Mouse (Mus musculus) neural tube, embryonic 15.5 days (tissue): ENCODE data around the gene Ssbp2. TPM values are rescaled to one million over a fixed set of nuclear protein-coding genes. Genes with fewer than 3 reads are reported as not detected.
A peak's percentile ranks its signal among the peaks of the same experiment; 100 is the strongest.

Experiments used
- ATAC-seq: fragments of 200-750 bp; cut with Nextera tagmentation; 2 replicates; pipeline ENCODE4 v1.8.0; 2017; ENCODE audit warnings: mild to moderate bottlenecking, moderate TSS enrichment, moderate library complexity; ENCODE audit not compliant: low FRiP score
- H3K27ac ChIP-seq: fragments of 300-500 bp; sonication (generic); replicated peaks from 2 replicates; pipeline ENCODE4 v1.5.1; 2015; ENCODE audit warnings: mild to moderate bottlenecking, inconsistent platforms
- H3K27me3 ChIP-seq: fragments of 300-500 bp; sonication (generic); replicated peaks from 2 replicates; pipeline ENCODE4 v1.6.1; 2015; ENCODE audit warnings: inconsistent platforms
- H3K36me3 ChIP-seq: fragments of 300-500 bp; sonication (generic); 2 replicates; pipeline ENCODE4 v1.6.1; 2015; ENCODE audit warnings: inconsistent platforms
- H3K4me1 ChIP-seq: fragments of 300-500 bp; sonication (generic); 2 replicates; pipeline ENCODE4 v1.6.1; 2015; ENCODE audit warnings: inconsistent platforms
- H3K4me2 ChIP-seq: fragments of 300-500 bp; sonication (generic); 2 replicates; pipeline ENCODE4 v1.6.1; 2015; ENCODE audit warnings: inconsistent platforms, mild to moderate bottlenecking, moderate library complexity
- H3K4me3 ChIP-seq: fragments of 300-500 bp; sonication (generic); replicated peaks from 2 replicates; pipeline ENCODE4 v1.5.1; 2015; ENCODE audit warnings: mild to moderate bottlenecking, inconsistent platforms
- H3K9ac ChIP-seq: fragments of 300-500 bp; sonication (generic); replicated peaks from 2 replicates; pipeline ENCODE4 v1.6.1; 2015; ENCODE audit warnings: mild to moderate bottlenecking, inconsistent platforms
- H3K9me3 ChIP-seq: fragments of 300-500 bp; sonication (generic); replicated peaks from 2 replicates; pipeline ENCODE4 v1.6.1; 2016; ENCODE audit warnings: inconsistent platforms
- WGBS: fragments of 180-500 bp; shearing (Covaris S2); methylation state at CpG from one replicate; pipeline ENCODE4 v1.1.7; 2015; ENCODE audit warnings: mixed read lengths; 5-methylcytosine and 5-hydroxymethylcytosine counted together
- microRNA-seq: library from miRNA; unstranded; fragments of <30 nt; microRNA quantifications from one replicate; pipeline ENCODE4, GENCODE M21; 2017
- polyA plus RNA-seq: library from polyadenylated mRNA; unstranded; fragments of >200 nt; fragmentation: Nextera tagmentation; extraction: Ambion mirVana; gene quantifications from 2 replicates; pipeline ENCODE4 v1.2.1, GENCODE M21; 2015

Ssbp2 gene
- polyA plus RNA-seq, 1 experiment from 2014 or later, result 214 TPM

DNA sequence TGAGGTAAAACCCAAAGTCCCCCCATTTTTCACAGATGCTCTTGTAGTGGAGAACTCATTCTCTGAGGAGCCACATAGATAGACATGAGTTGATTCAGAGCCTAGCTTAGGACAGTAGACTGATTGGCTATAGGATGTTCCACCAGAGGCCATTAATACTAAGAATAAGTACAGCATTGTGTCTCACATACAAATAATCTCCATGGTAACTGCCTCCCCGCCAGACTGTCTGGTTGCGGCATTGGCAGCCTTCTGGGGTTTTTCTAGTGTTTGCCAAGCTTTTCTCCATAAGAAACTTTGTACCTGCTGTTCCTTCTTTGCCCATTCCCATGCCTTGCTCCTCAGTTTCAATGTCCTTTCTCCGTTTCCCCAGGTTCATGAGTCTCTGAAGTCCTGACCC lies 283.1 kb downstream of the Ssbp2 start:
- 0 out of 2 replicates have a peak, but pooled peaks have one; percentile 53 for ATAC-seq
- H3K4me2 ChIP-seq, result no peak overlapping the region
- WGBS, result 64% methylated on average over 3 of the region's 3 CpGs

DNA sequence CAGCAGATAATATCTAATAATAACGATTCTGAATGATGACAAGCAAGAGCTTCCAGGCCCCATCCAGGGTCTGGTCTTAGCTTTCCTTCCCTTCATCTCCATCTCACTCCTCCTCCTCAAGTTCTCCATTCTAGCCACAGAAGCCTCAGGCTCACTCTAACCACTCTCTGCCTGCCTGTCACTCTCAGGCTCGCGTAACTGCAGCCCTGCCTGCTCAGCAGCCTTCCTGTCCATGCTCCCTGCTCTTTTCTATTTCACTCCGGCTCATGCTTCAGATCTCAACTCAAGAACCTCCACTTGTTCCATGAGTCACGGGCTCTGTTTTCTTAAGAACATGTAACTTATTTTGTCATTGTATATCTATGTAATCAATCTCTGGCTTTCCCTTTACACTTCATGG lies 286.4 kb downstream of the Ssbp2 start:
- no peak overlapping the region for H3K4me2 ChIP-seq
- no peak overlapping the region for H3K27ac ChIP-seq
- no peaks in the 10 kb centered on the region for H3K36me3 ChIP-seq
- H3K4me3 ChIP-seq, result no peak overlapping the region
- WGBS, result 90% methylated on average over 5 of the region's 5 CpGs
- no peak overlapping the region for H3K9ac ChIP-seq
- H3K27me3 ChIP-seq, result no peaks in the 10 kb centered on the region
- H3K9me3 ChIP-seq, result no peaks in the 10 kb centered on the region
- ATAC-seq, result no peak
- H3K4me1 ChIP-seq, result peaks cover 8% of the 10 kb centered on the region; the same call in 1 of the 2 replicates

More for the DNA sequence above, 283.1 kb downstream of the Ssbp2 start:
- H3K27ac ChIP-seq, result no peak overlapping the region
- no peak overlapping the region for H3K9ac ChIP-seq
- H3K27me3 ChIP-seq, result no peaks in the 10 kb centered on the region
- no peaks in the 10 kb centered on the region for H3K36me3 ChIP-seq
- peaks cover 12% of the 10 kb centered on the region for H3K4me1 ChIP-seq
- H3K4me3 ChIP-seq, result no peak overlapping the region
- no peaks in the 10 kb centered on the region for H3K9me3 ChIP-seq

- Histone ChIP-seq H3K9me3 (no peaks in the 10 kb centered on the region), H3K36me3 (no peaks in the 10 kb centered on the region), H3K27ac (no peak overlapping the region), H3K4me2 (no peak overlapping the region), H3K4me1 (no peaks in the 10 kb centered on the region), H3K9ac (no peak overlapping the region), H3K27me3 (no peaks in the 10 kb centered on the region), H3K4me3 (no peak overlapping the region)
- WGBS, result 92% methylated on average over 2 of the region's 2 CpGs
- ATAC-seq, result no peak
These were observed 288.3 kb downstream of the Ssbp2 start for GRCm38 (mm10) chr13:91748401-91748800.

DNA sequence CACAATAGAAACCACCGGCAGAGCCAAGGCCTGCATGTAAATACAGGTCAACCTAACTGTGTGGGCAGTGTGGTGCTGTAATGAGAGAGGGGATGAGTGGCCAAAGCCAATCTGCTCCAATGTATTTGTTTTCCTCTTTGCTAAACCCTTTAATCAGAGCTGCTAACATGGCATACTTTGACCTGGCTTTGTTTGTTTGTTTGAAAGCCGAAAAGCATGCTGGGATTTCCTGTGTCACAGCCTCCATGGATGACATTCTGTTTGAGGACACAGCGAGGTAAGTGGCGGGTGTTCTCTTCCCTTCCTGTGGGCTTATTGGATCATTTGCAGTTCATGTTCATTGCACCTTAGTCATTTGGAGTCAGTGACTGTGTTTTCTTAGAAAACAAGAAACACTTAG lies 289.9 kb downstream of the Ssbp2 start:
- no peaks in the 10 kb centered on the region for H3K27me3 ChIP-seq
- H3K27ac ChIP-seq, result no peak overlapping the region
- no peak for ATAC-seq
- WGBS, result 86% methylated on average over 4 of the region's 4 CpGs
- H3K9ac ChIP-seq, result no peak overlapping the region
- H3K4me3 ChIP-seq, result no peak overlapping the region
- no peaks in the 10 kb centered on the region for H3K36me3 ChIP-seq
- no peak overlapping the region for H3K4me2 ChIP-seq
- no peaks in the 10 kb centered on the region for H3K4me1 ChIP-seq
- H3K9me3 ChIP-seq, result no peaks in the 10 kb centered on the region

Small RNAs within 50 kb of the gene (microRNA-seq; reads per million reads assigned to microRNA genes)
- gene Gm27656, result not detected

Other genes with a start within 250 kb of the Ssbp2 start
- gene Atg10, start 236.3 kb upstream of the Ssbp2 start, polyA plus RNA-seq, result 14.1 and 15.9 TPM in 2 replicates